Mouse (Mus musculus) gastrocnemius, adult 18-20 months (tissue): ENCODE data around the gene Espl1. TPM values are rescaled to one million over a fixed set of nuclear protein-coding genes. Genes with fewer than 3 reads are reported as not detected.
"Not testable (repeated sequence)": the region's sequence is repeated elsewhere in the genome, so short reads cannot be mapped to it uniquely, and the experiment has no call there.

Experiments used
- DNase-seq: peaks from one replicate; pipeline ENCODE4 v3.0.0; 2021; ENCODE audit warnings: low spot score
- total RNA-seq, 2 experiments: library from RNA; stranded (reverse); gene quantifications; 2 replicates each; pipeline ENCODE4 v1.2.3; 2021

The Espl1 gene
- total RNA-seq, 2 experiments from 2014 or later, result 0.21 to 0.36 TPM

DNA sequence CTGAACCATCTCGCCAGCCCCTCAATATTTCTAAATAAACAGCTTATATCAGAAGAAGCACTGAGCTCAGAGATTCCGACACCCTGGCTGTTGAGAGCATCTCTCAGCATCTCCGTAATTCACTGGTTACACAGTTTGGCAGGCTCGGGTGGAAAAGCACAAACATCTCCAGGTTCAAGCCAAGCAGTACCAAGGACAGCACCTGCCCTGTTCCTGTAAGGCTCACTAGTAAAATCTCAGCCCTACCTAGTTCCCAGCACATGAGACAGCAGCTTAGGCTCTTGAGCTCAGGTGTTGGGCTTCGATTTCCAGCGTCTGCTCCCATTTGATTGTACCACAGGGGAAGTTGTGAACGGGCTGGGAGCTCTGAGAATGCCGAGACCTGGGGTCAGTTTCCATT, 39.2 kb downstream of the Espl1 start:
- DNase-seq, result no peak

DNA sequence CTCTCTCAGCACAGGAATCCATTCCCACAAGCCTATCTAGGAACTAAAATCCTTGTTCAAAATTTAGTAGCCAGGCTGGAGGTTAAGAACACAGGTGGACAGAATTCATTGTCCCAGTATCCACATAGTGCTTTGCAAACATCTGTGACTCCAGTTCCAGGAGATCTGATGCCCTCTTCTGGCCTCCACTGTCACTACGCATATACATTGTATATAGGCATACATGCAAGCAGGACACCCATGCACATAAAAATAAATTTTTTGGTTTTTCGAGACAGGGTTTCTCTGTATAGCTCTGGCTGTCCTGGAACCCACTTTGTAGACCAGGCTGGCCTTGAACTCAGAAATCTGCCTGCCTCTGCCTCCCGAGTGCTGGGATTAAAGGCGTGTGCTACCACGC, 39.9 kb downstream of the Espl1 start:
- DNase-seq, result not testable (repeated sequence)

DNA sequence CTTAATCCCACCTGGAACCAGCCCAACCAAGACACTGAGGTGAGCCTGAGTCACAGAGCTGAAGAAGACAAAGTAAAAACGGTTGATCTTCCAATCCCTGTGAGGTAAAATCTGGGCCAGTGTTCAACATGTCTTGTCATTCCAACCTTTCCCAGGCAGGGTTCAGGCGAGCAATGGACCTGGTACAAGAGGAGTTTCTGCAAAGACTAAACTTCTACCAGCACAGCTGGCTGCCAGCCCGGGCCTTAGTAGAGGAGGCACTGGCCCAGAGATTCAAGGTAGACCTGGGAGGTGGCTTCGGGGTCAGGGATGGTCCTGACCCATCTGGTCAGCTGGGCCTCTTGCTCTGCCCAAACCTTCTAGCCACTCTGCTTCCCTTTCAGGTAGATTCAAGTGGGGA, 40.9 kb downstream of the Espl1 start:
- DNase-seq, result no peak

DNA sequence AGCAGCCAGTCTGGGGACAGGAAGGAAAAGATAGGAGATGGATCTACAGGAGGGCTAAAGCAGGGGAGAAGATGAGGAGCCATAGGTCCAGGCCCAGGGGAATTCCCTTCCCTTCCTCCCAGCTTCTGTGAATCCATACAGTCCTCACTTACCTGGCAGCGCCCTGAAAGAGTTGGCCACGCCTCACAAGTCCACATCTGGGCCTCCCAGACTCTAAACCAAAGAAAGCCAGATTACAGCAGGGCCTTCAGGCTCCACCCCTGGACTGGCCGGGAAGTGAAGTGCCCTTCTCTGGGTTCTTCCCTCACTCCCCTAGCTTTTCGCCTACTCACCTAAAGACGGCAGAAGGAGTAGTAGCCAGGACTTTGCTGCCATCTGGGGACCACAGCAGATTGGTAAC, 43.5 kb downstream of the Espl1 start:
- DNase-seq, result no peak

DNA sequence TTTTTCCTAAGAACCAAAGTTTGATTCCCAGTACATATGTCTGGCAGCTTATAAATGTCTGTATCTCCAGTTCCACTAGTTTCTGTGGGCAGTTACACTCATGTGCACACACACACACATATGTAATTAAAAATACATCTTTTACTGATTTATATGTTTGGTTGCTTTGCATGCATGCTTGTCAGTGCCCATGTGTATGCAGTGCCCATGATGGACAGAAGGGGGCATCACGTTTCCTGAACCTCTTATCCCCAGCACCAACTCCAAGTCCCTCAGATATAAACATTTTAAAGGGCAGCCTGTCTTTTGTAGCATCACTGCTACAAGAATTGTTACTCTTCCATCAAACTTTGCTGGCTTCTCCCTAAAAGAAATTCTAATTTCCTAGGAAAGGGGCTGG, 45.5 kb downstream of the Espl1 start:
- DNase-seq, result peak; percentile 53

DNA sequence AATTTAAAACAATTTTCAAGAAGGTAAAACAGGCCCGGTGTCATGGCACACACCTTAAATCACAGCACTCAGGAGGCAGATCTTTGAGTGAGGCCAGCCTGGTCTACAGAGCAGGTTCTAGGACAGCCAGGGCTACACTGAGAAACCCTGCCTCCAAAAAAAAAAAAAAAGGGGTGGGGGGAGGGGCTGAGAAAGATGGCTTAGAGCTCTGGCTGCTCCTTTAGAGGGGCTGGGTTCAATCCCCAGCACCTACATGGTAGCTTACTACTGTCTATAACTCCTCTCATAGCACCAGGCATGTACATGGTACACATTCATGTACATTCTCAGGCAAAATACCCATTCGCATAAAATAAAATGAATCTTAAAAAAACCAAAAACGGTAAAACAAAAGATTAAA, 48.4 kb downstream of the Espl1 start:
- DNase-seq, result no peak

DNA sequence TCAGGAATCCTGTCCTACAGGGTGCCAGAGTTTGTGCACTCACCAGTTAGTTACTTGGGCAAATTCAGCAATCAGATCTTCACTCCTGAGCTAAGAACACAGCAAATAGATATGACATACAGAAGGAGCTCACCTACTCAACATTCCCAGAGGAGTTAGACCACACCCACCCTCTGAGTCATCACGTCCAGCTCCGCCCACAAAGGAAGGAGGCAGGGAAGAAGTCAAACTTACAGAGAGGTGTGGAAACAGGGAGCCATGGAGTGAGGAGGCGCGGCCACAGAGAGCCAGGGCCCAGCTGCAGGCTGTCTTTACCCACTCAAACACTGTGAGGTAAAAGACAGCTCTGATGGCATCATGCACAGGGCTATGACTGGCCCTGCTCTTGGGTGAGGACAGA, 50.4 kb downstream of the Espl1 start:
- DNase-seq, result no peak

DNA sequence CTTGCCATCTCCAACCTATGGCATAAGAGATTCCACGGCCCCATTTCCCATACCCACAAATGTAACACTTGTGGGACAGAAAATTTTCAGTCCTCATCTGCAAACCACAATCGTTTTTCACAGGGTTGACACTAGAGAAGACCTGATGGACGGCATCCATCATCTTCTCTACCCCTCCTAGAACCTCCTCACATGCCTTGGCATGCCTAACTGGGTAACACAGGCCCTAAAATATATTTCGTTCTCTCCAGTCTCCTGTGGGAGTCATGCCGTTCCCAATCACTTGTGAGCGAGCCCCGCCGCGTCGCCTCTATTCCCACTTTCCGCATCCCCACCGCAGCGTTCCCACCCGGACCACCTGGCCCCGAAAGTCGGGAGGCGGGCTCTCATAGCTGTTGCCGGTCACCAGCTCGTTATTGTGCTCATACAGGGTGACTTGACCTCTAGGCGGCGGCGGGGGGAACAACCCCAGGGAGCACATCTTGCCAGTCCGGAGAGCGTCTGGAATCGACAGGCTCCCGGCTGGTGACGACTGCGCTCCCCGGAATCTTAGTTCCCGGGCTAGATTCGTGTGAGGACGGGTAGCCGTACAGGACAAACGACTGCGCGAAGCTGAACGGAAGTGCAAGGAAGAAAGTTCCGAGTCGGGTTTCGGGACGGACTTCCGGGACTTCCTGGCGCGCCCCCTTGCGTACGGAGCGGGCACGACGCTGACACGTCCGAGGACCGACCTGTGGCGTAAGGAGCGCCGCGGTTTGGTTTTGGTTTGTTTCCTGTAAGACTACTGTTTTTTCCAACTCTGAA, 54.3 kb downstream of the Espl1 start, which contains the start of gene Aaas:
TSS of gene Aaas (minus strand) at position 634 of the 804 bp plus-strand sequence.
- DNase-seq, result peak; percentile 96

DNA sequence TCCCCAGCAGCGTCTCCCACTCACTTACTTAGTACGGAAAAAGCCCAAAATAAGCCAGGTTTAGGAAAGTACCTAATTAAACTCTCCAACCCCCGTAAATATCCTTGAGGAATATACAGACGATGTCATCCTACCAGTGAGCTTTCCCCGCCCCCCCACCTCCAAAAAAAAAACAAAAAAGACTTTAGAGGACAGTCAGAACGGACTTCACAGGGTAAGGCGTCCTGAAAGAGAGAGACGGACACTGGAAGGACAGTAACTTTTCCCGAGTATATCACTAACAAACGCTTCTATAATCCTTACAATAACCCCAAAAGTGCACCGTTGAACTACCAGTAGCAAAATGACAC, 54.9 kb downstream of the Espl1 start:
- DNase-seq, result no peak

DNA sequence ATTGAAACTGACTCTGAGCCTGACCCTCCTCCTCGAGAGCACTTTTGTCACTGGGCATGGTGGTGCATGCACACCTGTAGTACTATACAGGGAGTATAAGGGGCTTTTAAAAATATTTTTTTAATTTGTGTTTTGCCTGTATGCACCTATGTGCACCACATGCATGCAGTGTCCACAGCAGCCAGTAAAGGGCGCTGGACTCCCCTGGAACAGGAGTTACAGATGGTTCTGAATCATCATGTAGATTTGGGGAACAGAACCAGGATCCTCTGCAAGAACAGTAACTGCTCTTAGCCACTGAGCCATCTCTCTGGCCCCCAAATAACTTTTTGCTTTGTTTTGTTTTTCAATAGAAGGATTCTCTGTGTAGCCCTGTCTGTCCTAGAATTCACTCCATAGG, 56.1 kb downstream of the Espl1 start:
- no peak for DNase-seq

DNA sequence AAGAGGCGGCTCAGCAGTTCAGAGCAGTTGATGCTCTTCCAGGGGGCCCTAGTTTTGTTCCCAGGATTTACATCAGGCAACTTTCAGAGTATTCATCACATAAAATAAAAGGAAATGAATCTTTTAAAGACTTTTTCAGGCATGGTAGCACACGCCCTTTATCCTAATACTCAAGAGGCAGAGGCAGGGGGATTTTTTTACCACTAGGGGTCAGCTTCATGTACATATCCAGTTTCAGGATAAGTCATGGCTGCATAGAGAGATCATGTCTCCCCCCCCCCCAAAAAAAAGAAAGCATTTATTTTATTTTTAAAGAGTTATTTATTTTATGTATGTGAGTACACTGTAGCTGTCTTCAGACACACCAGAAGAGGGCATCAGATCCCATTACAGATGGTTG, 57.9 kb downstream of the Espl1 start:
- DNase-seq, result no peak

DNA sequence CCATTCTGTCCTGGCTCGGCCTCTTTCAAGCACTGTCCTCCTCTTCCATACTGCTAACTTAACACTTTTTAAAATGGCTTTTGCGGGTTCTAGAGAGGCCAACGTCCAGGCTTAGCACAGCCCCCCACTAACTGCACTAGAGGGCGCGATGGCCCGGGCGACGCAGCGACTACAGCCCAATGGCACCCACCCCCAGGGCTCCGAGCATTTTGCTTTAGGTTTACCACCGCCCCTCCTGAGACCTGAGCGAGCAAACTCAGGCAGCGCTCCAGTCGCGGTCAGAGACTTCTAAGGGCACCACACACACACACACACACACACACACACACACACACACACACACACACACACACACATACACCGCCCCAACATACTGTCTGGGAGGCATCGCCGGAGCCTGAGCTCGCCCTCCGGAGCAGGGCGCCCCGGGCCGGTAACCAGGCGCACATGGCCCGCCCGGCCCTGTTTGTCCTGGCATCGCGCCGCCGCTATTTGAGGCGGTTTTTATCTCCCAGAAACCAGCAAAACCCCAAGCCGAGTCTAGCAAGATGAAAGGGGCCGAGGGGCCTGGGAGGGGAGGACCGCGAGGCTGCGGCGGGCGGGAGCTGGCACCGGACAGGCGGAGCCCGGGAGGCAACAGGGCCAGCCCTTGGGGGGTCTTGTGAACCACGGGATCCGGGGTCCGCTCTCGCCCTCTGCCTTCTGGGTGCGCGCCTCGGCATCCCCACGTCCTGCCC, 59.2 kb downstream of the Espl1 start:
- DNase-seq, result peak; percentile 38

DNA sequence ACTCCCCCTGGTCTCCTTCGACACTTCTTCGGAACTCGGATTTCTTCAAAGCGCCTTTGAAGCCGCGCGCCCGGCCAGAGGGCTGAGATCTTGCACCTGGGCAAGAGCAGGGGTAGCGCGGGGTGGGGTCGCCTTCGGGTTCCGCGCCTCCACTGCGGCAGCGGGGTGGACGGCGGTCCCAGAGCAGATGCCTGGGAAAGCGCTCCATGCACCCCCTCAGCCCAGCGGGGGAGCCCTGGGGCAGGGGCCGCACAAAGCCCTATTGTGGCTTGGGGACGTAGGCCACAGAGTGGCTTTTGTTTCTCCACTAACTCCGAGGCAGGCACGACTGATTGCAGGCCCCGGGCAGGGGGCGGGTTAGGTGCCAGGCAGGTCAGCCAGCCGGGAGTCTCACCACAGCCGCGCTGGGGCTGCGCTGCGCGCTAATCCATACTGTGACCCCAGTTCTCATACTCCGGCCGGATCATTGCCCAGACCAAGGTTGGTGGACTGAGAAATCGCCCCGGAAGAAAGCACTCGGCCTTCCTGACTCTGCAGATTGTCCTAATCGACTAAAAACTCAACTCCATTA, 59.9 kb downstream of the Espl1 start:
- no peak for DNase-seq

DNA sequence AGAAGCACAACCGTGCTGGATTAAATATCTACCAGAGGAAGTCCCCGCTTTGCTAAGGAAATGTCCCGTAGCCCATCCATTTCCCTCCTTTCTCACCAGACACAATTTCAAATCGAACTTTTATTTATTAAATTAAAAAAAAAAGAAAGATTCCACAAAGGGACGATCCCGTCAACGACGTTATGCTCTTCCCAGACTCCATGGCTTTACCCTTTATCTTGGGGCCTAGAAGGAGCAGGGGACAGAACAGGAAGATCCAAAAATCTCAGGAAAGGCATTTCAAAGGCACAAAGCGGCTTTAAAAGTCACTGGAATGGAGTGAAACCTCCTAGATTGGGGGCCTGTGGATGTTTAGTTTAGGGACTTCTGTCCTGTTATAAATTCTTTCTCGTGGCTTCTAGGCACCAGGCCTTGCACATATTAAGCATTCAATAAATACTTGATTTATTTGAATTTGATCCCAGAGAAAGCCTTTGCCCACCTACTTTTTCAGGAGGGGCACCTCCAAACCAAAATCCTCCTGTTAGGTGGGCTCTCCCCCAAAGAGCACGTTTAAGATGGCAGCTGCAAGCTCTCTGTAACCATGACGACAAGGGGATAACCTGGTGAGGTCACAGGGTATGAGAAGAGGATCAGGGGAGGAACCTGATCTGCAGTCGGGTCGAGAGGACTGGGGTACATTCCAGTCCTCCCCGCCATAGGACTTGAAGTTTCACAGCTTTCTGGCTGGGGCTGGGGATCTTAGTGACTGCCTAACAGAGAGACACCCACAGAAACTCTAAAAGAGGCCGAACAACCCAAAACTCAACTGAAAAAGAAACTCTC, 60.6 kb downstream of the Espl1 start:
- DNase-seq, result no peak

DNA sequence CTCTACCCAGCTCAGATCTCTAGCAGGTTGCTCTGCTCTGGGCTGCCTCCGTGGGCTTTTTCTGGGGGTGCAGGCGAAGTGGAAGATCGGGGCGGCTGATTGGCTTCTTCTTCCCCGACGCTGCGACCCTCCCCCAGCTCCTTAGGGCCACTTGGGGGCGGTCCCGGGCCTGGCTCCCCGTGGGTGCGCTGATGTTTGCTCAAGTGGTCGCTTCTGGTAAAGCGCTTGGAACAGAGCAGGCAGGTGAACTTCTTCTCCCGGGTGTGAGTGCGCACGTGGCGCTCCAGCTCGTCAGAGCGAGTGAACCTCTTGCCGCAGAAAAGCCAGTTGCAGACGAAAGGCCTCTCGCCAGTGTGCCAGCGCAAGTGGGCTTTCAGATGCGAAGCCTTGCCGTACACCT, 62.1 kb downstream of the Espl1 start:
- DNase-seq, result no peak

DNA sequence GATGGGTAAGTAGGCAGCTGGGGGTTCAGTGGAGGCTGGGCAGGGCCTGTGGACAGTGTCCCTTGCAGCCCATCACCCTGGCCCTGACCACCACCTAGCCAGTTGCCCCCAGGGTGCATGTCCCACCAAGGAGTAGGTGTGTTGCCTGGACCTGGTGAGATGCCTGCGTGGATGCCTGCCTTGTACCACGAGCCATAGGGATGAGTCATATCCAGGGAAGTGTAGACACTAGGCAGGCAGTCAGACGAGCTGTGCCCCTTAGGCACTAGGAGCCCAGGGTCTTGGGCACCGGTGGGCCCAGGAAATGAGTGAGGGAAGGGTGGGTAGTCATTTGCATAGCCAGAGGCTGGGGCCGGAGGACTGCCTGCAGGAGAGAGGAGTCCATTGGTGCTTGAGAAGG, 62.8 kb downstream of the Espl1 start:
- DNase-seq, result no peak

DNA sequence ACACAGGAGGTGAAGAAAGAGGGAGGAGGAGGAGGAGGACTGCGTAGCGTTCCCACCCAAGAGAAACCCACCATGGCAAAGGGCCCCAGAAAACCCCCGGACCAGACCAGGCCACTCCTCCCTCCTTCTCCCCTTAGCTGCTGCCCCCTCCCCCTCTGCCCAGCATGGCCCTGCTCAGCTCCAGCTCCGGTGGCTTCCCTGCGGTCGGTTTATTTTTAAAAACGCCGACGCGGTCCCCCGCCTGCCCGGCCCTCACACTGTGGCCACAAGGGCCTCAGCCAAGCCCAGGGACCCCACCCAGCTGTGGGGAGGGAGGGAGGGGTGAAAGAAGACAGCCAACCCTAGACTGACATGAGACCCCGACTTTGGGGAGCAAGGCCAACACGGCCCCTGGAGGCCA, 66.6 kb downstream of the Espl1 start:
- DNase-seq, result no peak

DNA sequence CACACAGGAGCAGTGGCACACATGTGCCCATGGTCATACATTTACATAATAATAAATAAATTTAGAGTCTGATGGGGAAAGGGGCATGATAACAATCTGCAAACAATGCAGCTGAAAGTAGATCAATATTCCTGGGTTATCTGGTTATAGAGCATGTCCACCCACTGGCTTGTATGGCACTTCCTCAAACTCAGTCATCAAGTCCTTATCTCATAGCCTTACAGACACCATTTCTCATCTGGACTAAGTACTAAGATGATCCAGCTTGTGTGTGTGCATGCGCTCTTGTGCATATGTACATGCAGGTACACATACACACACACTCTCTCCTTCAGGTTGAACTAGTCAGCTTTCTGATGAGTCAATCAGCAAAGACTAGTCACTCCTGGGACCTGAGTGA, 68.6 kb downstream of the Espl1 start:
- DNase-seq, result no peak

DNA sequence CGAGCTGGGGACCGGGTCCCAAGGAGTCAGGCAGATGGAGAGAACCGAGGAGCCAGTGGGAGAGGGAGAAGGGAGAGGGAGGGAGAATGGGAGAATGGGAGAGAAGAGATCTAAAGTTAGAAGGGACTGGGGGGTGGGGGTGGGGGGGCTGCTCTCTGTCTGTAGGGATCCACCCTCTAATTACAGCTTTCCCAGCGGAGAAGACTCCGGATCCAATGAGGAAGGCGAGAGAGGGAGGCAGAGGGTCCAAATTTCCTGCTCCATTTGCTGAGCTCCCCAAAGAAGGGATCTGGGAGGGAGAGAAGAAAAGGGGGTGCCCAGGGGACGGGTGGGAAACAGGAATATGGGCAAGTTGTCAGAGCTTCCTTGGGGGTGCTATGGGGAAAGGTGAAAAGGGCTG, 70.2 kb downstream of the Espl1 start:
- DNase-seq, result no peak

DNA sequence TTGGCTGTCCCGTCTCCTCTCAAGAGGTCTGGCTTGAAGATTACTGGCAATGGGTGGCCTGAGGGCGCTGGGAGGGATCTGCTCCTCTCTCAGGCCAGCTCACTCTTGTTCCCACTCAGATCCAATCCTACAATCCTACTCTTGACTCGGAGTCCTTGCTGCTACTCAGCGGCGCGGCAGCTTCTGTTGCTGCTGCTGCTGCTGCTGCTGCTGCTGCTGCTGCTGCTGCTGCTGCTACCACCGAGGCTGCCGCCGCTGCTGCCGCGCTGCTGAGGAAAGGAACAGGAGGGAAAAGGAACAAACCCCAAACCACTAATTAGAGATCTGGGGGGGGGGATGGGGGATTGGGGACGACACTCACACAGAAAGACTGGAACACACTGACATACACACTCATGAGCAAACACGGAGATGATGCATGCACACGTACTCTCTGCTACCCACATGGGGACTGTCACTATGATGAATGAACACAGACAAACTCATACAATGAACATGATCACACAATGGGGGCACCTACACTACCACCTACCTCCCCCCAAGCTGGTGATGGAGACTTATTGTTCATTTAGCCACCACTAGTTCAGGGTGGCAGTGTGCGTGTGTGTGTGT, 70.8 kb downstream of the Espl1 start, which contains the start of gene Sp7:
TSS of gene Sp7 (minus strand) at position 450 of the 612 bp plus-strand sequence.
- no peak for DNase-seq

DNA sequence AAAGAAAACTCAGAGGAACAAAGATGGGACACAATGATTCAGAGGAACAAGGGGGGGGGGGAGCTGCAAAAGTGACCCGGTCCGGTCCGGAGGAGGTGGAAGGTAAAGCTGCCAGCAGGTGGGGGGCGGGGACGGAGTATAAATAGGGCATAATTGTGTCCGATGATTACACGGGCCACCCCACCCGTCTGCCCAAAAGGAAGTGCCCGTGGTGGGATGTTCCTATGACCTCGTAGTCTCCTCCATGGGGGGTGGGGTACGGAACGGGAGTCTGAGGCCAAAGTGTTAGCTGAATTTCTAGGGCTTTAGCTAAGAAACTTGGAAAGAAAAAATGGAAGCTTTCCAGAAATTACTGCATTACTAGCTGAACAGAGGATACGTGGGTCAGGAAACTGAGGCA, 73.9 kb downstream of the Espl1 start:
- DNase-seq, result no peak
